Mouse (Mus musculus) thymus, adult 2 months (tissue): ENCODE results near the gene Itga4.
A peak's percentile ranks its signal among the peaks of the same experiment; 100 is the strongest.

Experiments
- CTCF ChIP-seq: fragments of 200-500 bp; IDR thresholded peaks from 2 replicates; pipeline ENCODE4 v1.5.1; 2012; ENCODE audit warnings: mild to moderate bottlenecking, control low read depth, low read length, moderate library complexity, borderline replicate concordance; ENCODE audit not compliant: control insufficient read depth, poor library complexity, insufficient read depth; ENCODE audit errors: extremely low read depth
- POLR2A ChIP-seq: fragments of 200-500 bp; IDR thresholded peaks from 2 replicates; pipeline ENCODE4 v1.6.1; 2012; ENCODE audit warnings: mild to moderate bottlenecking, low read length, control low read depth, moderate library complexity; ENCODE audit not compliant: control insufficient read depth, poor library complexity, insufficient read depth; ENCODE audit errors: extremely low read depth

DNA sequence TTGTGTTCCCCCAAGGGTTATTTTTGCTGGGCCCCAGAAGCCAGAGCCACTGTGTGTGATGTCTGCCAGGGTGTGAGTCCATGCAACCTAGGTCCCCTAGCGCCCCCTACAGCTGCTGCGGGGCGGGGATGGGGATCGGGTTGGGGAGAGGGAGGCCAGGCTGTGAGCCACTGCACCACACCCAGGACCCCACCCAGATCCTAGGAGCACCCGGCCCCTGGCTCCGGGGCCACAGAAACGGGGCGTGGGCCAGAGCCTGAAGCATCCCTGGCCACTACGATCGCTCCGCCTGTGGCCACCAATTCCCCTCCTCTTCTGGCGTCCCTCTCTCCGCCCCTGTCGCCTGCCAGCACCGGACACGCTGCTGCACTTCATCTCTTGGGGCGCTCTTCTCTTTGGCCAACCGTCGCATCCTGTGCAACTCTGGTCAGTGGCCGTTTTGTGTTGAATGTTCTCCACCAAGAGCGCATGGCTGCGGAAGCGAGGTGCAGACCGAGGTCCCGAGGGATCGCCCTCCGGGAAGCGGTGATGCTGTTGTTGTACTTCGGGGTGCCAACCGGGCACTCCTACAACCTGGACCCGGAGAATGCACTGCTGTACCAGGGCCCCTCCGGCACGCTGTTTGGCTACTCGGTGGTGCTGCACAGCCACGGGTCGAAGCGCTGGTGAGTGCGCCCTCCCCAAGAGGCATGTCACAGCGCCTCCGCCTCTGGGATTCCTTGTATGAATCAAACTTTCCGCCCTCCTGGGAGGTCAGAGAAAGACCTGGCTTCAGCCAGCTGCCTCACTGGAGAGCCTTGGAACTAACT lies at the start of gene Itga4:
- TF ChIP-seq POLR2A: peak; percentile 39; the same call in 1 of the 2 replicates
- TF ChIP-seq CTCF: peak; percentile 84
